Mouse (Mus musculus) ES-Bruce4 (cell line): ENCODE data around the gene Dut. TPM values are rescaled to one million over a fixed set of nuclear protein-coding genes. Genes with fewer than 3 reads are reported as not detected.
A peak's percentile ranks its signal among the peaks of the same experiment; 100 is the strongest.

ENCODE experiments used
- H3K27ac ChIP-seq: 2 replicates; pipeline ENCODE4 v1.5.1; 2012; ENCODE audit warnings: low read length, inconsistent platforms; ENCODE audit not compliant: insufficient read depth
- H3K27me3 ChIP-seq: 2 replicates; pipeline ENCODE4 v1.6.1; 2012; ENCODE audit warnings: mild to moderate bottlenecking, low read length, inconsistent platforms; ENCODE audit not compliant: control insufficient read depth, poor library complexity, insufficient read depth, severe bottlenecking
- H3K36me3 ChIP-seq: 2 replicates; pipeline ENCODE4 v1.6.1; 2012; ENCODE audit warnings: inconsistent platforms, mild to moderate bottlenecking, low read length, moderate library complexity; ENCODE audit not compliant: control insufficient read depth, poor library complexity, insufficient read depth, severe bottlenecking
- H3K4me1 ChIP-seq: one replicate; pipeline ENCODE4 v1.8.1; 2011; ENCODE audit warnings: low read length; ENCODE audit not compliant: control insufficient read depth, insufficient read depth
- H3K4me3 ChIP-seq: 2 replicates; pipeline ENCODE4 v1.5.1; 2011; ENCODE audit warnings: low read depth, mild to moderate bottlenecking, low read length
- H3K9ac ChIP-seq: 2 replicates; pipeline ENCODE4 v1.6.1; 2012; ENCODE audit warnings: low read depth, mild to moderate bottlenecking, inconsistent platforms; ENCODE audit not compliant: poor library complexity, severe bottlenecking
- H3K9me3 ChIP-seq: replicated peaks from 2 replicates; pipeline ENCODE4 v1.6.1; 2012; ENCODE audit warnings: mild to moderate bottlenecking, low read length, inconsistent platforms; ENCODE audit not compliant: control insufficient read depth, poor library complexity, insufficient read depth, severe bottlenecking
- CTCF ChIP-seq: IDR thresholded peaks from one replicate; pipeline ENCODE4 v1.8.1; 2011; ENCODE audit warnings: low read depth, low read length
- EP300 ChIP-seq: IDR thresholded peaks from 2 replicates; pipeline ENCODE4 v1.6.1; 2011; ENCODE audit warnings: low read depth, low read length; ENCODE audit not compliant: insufficient read depth
- POLR2A ChIP-seq: IDR thresholded peaks from one replicate; pipeline ENCODE4 v1.8.1; 2011; ENCODE audit warnings: low read length; ENCODE audit not compliant: insufficient read depth
- polyA plus RNA-seq: library from polyadenylated mRNA; stranded (reverse); fragments of >200 nt; gene quantifications from 2 replicates; pipeline ENCODE4 v1.2.4, GENCODE M21; 2011; ENCODE audit warnings: low read depth; ENCODE audit not compliant: missing spikeins, insufficient read depth, insufficient read length

Gene Dut
- polyA plus RNA-seq, 1 experiment: 127 TPM

GRCm38 (mm10) chr2:125303764-125304384 lies 56.9 kb downstream of the Dut start:
- Histone ChIP-seq H3K4me1 (no peaks in the 10 kb centered on the region), H3K9ac (no peak overlapping the region), H3K27ac (no peak overlapping the region), H3K9me3 (no peaks in the 10 kb centered on the region), H3K4me3 (no peak overlapping the region), H3K36me3 (no peaks in the 10 kb centered on the region), H3K27me3 (no peaks in the 10 kb centered on the region)
- no peak for TF ChIP-seq POLR2A
- peak; percentile 18 for TF ChIP-seq CTCF

GRCm38 (mm10) chr2:125304746-125305145 lies 57.8 kb downstream of the Dut start:
- no peaks in the 10 kb centered on the region for H3K27me3 ChIP-seq
- H3K9ac ChIP-seq: no peak overlapping the region
- no peaks in the 10 kb centered on the region for H3K9me3 ChIP-seq
- H3K4me3 ChIP-seq: no peak overlapping the region
- no peaks in the 10 kb centered on the region for H3K36me3 ChIP-seq
- H3K4me1 ChIP-seq: no peaks in the 10 kb centered on the region
- H3K27ac ChIP-seq: no peak overlapping the region
- no peak for TF ChIP-seq POLR2A
- no peak for TF ChIP-seq CTCF
- TF ChIP-seq EP300: no peak

DNA sequence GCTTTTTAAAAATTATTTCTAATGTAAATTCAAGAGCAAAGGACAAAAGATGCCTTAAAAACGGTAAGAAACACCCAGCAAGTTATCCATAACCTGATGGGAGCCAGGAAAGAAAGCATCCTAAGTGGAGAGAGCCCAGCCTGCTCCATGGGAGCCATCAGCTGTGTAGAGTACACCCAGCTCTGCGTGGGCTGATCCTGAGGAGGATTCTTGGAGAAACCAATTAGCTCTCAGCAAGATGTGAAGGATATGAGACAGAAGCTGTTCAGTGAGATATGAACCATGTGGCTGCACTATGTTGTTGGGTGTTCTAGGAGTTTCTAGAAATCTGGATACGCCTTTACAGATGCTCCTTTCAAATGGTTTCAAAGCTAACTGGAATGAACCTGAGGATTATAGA lies 58.7 kb downstream of the Dut start:
- Histone ChIP-seq H3K9me3 (no peaks in the 10 kb centered on the region), H3K27ac (no peak overlapping the region), H3K4me3 (no peak overlapping the region), H3K36me3 (no peaks in the 10 kb centered on the region), H3K9ac (no peak overlapping the region), H3K27me3 (no peaks in the 10 kb centered on the region), H3K4me1 (no peaks in the 10 kb centered on the region)
- TF ChIP-seq POLR2A (no peak), EP300 (no peak), CTCF (no peak)

Other genes with a start within 250 kb of the Dut start
- not detected in 2 replicates for gene Slc24a5, start 179.1 kb upstream of the Dut start, polyA plus RNA-seq
- gene Myef2, start 123.5 kb upstream of the Dut start, polyA plus RNA-seq: 192 and 197 TPM in 2 replicates
- gene Ctxn2, start 110.5 kb upstream of the Dut start, polyA plus RNA-seq: not detected in 2 replicates
- not detected in 2 replicates for gene Slc12a1, start 94.7 kb upstream of the Dut start, polyA plus RNA-seq